Mouse (Mus musculus) embryonic fibroblast, embryonic 13.5 days (primary cell): ENCODE measurements at regions not wholly inside any gene's neighbourhood (a gene's known extent, or its start where the extent isn't known, plus 50 kb on each side); places are given as distances from the start of the nearest gene placed in this dataset.

Experiments used
- H3K27ac ChIP-seq: 2 replicates; pipeline ENCODE4 v1.5.1; 2012; ENCODE audit warnings: low read length, control low read depth, inconsistent platforms; ENCODE audit not compliant: insufficient read depth
- H3K4me1 ChIP-seq: 2 replicates; pipeline ENCODE4 v1.6.1; 2011; ENCODE audit warnings: low read length; ENCODE audit not compliant: control insufficient read depth, insufficient read depth
- H3K4me3 ChIP-seq: 2 replicates; pipeline ENCODE4 v1.5.1; 2011; ENCODE audit warnings: mild to moderate bottlenecking, control low read depth, low read length; ENCODE audit not compliant: insufficient read depth
- CTCF ChIP-seq: IDR thresholded peaks from 2 replicates; pipeline ENCODE4 v1.5.1; 2011; ENCODE audit warnings: mild to moderate bottlenecking, control low read depth, low read length, moderate library complexity, borderline replicate concordance; ENCODE audit not compliant: insufficient read depth
- POLR2A ChIP-seq: IDR thresholded peaks from 2 replicates; pipeline ENCODE4 v1.6.1; 2011; ENCODE audit warnings: low read depth, mild to moderate bottlenecking, control low read depth, low read length, moderate library complexity

- no peak for TF ChIP-seq CTCF
- TF ChIP-seq POLR2A = no peak
- no peak overlapping the region for H3K27ac ChIP-seq
- no peak overlapping the region for H3K4me3 ChIP-seq
- no peaks in the 10 kb centered on the region for H3K4me1 ChIP-seq
These were observed 294.3 kb downstream of the Etv1 start for GRCm38 (mm10) chr12:39073289-39074022.

- no peak overlapping the region for H3K4me3 ChIP-seq
These were observed 307.1 kb downstream of the Etv1 start for GRCm38 (mm10) chr12:39086285-39086684.

DNA sequence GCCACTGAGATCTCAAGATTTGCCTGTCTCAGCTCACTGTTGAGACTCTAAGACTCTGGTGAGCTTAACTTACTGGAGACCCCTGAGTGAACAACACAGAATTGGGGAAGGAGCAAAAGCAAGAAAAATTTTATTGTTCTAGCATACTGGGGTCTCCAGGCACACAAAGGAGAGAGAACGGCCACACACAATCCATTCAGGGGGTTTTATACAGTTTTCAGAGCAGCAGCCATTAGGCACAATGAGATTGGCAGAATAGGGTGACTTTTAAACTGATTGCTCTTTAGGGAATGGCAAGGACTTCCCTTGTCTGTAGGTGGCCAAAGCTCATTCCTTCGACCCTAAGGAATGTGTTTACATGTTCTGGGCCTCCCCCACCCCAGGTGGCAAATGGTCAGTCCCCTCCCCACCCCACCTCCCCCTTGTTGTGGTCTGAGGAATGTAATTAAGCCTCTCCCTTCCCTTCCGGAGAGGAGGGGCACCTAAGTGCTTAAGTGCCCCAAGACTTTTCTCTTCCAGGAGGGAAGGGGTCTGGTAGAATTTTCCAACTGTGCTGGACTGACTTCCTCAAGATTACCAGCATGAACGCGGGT, 315.6 kb downstream of the Etv1 start:
- Histone ChIP-seq H3K4me1 (no peaks in the 10 kb centered on the region), H3K27ac (no peak overlapping the region), H3K4me3 (no peak overlapping the region)
- TF ChIP-seq POLR2A = no peak
- no peak for TF ChIP-seq CTCF

More at GRCm38 (mm10) chr12:39086285-39086684, 307.1 kb downstream of the Etv1 start:
- TF ChIP-seq CTCF (no peak), POLR2A (no peak)
- H3K4me1 ChIP-seq = no peaks in the 10 kb centered on the region
- no peak overlapping the region for H3K27ac ChIP-seq

DNA sequence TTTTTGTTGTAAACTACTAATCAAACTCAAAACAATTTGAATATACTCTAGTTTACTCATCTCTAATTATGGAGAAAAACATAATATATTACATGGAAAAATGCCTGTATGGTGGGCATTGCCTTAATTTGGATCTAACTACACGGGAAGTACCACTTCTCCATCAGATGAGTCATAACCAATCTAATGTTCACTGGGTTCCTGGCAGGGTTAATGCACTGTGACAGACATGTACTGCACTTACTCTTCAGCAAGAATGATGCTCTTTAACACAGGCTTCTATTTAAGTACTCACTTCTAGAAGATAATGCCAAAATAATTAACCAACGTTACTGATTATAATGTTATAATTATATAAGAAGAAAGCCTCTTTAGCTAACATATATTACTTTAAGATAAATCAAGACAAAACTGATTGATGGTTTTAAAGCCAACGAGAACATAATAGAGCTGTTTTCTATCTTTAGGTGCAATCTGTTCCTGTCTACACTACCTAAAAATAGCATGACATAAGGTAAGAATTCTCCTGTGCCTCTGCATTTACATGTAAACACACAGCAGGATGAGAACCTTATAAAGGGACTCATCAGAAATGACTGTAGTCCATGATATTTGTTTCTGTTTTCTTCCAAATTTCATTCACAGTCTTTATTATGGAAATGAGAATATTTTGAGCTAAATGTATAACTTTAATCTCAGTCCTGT, 344.4 kb downstream of the Etv1 start:
- no peak overlapping the region for H3K4me3 ChIP-seq
- TF ChIP-seq CTCF (no peak), POLR2A (no peak)
- H3K27ac ChIP-seq = no peak overlapping the region
- H3K4me1 ChIP-seq = no peaks in the 10 kb centered on the region

- Histone ChIP-seq H3K4me3 (no peak overlapping the region), H3K27ac (no peak overlapping the region), H3K4me1 (no peaks in the 10 kb centered on the region)
- TF ChIP-seq CTCF = no peak
- TF ChIP-seq POLR2A = no peak
These were observed 375.5 kb downstream of the Etv1 start for GRCm38 (mm10) chr12:39154689-39155088.

GRCm38 (mm10) chr12:39176958-39177357, 397.8 kb downstream of the Etv1 start:
- Histone ChIP-seq H3K27ac (no peak overlapping the region), H3K4me1 (no peaks in the 10 kb centered on the region), H3K4me3 (no peak overlapping the region)
- TF ChIP-seq POLR2A = no peak
- no peak for TF ChIP-seq CTCF

DNA sequence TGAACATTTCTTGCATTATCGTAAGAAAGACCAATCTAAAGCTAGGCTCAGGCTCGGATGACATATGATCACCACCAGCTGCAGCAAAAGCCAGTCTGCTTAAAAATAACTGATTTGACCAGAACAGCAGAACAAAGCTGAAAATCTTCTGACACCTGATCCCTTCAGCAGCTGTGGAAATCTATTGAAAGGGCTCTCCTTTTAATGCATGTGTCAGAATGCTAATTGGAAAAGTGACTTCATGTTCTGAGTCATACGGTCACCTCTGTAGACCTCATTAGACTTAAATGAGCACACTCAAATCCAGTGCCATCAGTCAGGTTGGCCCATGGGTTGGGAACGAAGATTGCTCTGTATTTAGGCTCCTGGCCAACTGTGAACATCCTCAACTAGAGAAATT, 444.9 kb downstream of the Etv1 start:
- TF ChIP-seq POLR2A (no peak), CTCF (no peak)
- no peak overlapping the region for H3K27ac ChIP-seq

GRCm38 (mm10) chr12:39256605-39257004, 477.4 kb downstream of the Etv1 start:
- H3K27ac ChIP-seq = no peak overlapping the region
- no peak for TF ChIP-seq CTCF
- no peak overlapping the region for H3K4me3 ChIP-seq
- H3K4me1 ChIP-seq = no peaks in the 10 kb centered on the region

More for the DNA sequence above, 444.9 kb downstream of the Etv1 start:
- no peak overlapping the region for H3K4me3 ChIP-seq
- H3K4me1 ChIP-seq = no peaks in the 10 kb centered on the region

GRCm38 (mm10) chr12:39257571-39257970, 478.4 kb downstream of the Etv1 start:
- no peak overlapping the region for H3K4me3 ChIP-seq
- no peaks in the 10 kb centered on the region for H3K4me1 ChIP-seq
- TF ChIP-seq CTCF = no peak
- TF ChIP-seq POLR2A = no peak
- H3K27ac ChIP-seq = no peak overlapping the region

- no peak overlapping the region for H3K4me3 ChIP-seq
- no peak overlapping the region for H3K27ac ChIP-seq
- TF ChIP-seq CTCF = no peak
- no peak for TF ChIP-seq POLR2A
- no peaks in the 10 kb centered on the region for H3K4me1 ChIP-seq
These were observed 510.5 kb downstream of the Etv1 start for GRCm38 (mm10) chr12:39289676-39290075.
